Mouse (Mus musculus) megakaryocyte, adult 5-6 weeks (primary cell): ENCODE measurements around the gene Sertad2. TPM values are rescaled to one million over a fixed set of nuclear protein-coding genes. Genes with fewer than 3 reads are reported as not detected.

Experiments used
- ATAC-seq: 2 replicates; pipeline ENCODE4 v1.8.0; 2016; ENCODE audit warnings: mild to moderate bottlenecking, inconsistent platforms; ENCODE audit not compliant: poor library complexity, severe bottlenecking
- total RNA-seq, 2 experiments: library from RNA; stranded (forward) in 1 of 2; stranded (reverse) in 1 of 2; fragments of 153-499, 151-499 nt in 1 of 2; fragments of 221-1000, 200-1000 nt in 1 of 2; gene quantifications; 2 replicates each; pipeline versions ENCODE4 v1.2.3 to v1.2.4; 2015 to 2017

Gene Sertad2
- total RNA-seq, 2 experiments from 2014 or later = 7.0 to 9.1 TPM

GRCm38 (mm10) chr11:20672513-20672912, 129.5 kb downstream of the Sertad2 start:
- ATAC-seq = no peak

DNA sequence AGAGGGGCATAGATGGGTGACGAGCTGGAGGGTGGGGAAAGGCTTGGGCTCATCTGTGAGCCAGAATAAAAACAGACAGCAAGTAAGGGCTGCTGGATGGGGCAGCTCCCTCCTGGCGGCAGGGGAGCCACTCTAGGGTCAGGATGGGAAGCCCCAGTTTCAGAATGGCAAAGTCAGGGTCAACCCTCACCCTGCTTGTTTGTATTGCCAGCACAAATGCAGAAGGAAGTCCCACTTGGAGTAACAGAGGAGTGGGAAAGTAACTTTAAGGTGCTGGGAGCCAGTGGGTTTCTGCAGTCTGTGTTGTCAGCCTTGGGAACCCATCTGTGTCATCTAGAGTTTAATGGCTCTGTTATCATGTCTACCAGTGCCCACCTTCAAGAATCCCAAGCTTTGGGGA, 136.3 kb downstream of the Sertad2 start:
- ATAC-seq = no peak

DNA sequence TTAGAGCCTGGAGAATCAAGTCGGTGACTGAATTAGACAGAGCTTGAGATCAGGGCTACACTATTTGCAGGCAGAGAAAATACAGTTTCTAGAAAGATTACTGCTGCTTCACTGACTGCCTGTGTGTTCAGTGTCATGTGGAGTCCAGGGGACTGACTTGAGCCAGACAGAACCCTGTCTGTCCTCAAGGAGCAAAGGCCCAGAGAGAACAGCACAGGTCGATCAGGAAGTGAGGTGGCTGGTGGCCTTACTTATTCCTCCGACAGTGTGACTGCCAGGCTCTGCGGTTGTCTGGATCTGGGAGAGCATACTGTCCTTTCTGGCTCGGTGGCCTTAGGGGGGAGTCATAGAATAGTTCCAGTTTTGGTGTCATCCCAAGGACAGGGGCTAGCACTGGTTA, 137.7 kb downstream of the Sertad2 start:
- no peak for ATAC-seq

DNA sequence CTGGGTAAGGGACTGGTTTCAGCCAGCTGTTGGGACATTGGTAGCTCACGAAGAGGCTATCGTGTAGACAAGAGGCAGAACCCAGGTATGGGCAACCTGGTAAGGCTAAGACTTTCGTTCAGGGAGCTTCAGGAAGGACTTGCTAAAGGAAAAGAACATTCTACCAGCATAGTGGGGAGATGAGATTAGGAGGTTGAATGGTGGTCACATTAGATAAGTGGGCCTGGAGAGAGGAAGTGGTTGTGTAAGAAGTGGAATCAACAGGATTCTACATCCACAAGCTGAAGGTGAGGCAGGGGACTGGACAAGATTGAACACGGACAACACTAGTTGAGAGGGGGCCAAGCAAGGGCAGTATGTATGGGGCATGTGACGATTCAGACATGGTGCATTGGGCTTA, 138.6 kb downstream of the Sertad2 start:
- no peak for ATAC-seq

DNA sequence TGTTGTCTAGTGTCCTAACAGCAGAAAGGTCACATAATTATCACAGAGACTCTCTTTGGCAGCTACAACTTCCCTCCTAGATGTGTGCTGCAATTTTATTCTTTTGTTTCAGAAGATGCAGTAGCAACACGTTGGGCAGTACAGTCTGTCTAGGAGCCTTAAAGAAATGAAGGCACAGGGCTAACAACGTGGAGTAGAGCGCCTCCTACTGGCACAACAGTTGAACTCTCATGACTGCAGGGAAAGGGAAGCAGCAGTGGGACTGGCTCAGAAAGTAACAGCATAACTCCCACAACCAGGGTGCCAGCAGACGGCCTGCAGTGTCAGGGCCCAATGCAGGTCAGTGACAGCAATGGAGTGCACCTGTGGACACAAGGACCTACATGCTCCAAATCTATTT, 147.9 kb downstream of the Sertad2 start:
- peak; percentile 75 for ATAC-seq

Other genes with a start within 250 kb of the Sertad2 start
- gene Slc1a4, start 210.5 kb upstream of the Sertad2 start, total RNA-seq (2015) = not detected in 2 replicates
- gene Slc1a4, start 210.5 kb upstream of the Sertad2 start, total RNA-seq (2017) = 0.07 and 0.20 TPM in 2 replicates
- gene Aftph, start 198.3 kb downstream of the Sertad2 start, total RNA-seq (2015) = 68.2 and 74.4 TPM in 2 replicates
- gene Aftph, start 198.3 kb downstream of the Sertad2 start, total RNA-seq (2017) = 61.9 and 67.4 TPM in 2 replicates